Mouse (Mus musculus): ENCODE data around the gene Zc3h14. TPM values are rescaled to one million over a fixed set of nuclear protein-coding genes. Genes with fewer than 3 reads are reported as not detected.
A peak's percentile ranks its signal among the peaks of the same experiment; 100 is the strongest.

Zc3h14 gene
- polyA plus RNA-seq, 1 experiment from 2014 or later, result 137 TPM

DNA sequence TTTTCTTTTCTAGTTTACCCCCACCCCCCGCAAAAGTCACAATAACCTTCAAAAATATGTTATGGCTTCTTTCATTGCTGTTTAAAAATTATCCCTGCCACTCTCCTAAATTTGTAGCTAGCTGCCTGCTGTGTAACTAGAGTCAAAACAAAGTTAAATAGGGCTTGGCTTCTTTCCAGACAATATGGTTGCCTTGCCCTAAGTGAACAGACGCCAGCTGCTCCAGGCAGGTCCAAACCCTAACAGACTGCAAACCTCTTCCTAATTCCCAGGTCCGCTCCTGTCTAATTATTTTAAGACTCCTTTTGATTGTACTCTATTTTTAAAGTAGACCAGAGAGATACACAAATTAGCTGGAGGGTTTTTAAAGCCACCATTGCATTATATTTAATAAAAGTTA is 26.1 kb upstream of the Zc3h14 start:
- no peak overlapping the region for H3K9ac ChIP-seq (replicated peaks; ENCODE audit: low read depth, low read length)
- H3K27ac ChIP-seq (ENCODE audit: low read length), result no peak overlapping the region
- H3K27me3 ChIP-seq (ENCODE audit: control insufficient read depth, insufficient read depth, low read length), result no peaks in the 10 kb centered on the region
- H3K4me2 ChIP-seq (replicated peaks; ENCODE audit: low read depth, low read length), result no peak overlapping the region
- WGBS, result 31% methylated on average over 3 of the region's 3 CpGs
- H3K4me1 ChIP-seq (ENCODE audit: control insufficient read depth, insufficient read depth, low read length), result peaks cover 12% of the 10 kb centered on the region
- no peaks in the 10 kb centered on the region for H3K36me3 ChIP-seq (ENCODE audit: control insufficient read depth, insufficient read depth, low read length)
- no peaks in the 10 kb centered on the region for H3K9me3 ChIP-seq (ENCODE audit: control insufficient read depth, low read depth, low read length)
- no peak overlapping the region for H3K4me3 ChIP-seq (ENCODE audit: low read depth, low read length)
- ATAC-seq (ENCODE audit: insufficient number of reproducible peaks, insufficient read depth, low FRiP score, low read depth), result no peak

DNA sequence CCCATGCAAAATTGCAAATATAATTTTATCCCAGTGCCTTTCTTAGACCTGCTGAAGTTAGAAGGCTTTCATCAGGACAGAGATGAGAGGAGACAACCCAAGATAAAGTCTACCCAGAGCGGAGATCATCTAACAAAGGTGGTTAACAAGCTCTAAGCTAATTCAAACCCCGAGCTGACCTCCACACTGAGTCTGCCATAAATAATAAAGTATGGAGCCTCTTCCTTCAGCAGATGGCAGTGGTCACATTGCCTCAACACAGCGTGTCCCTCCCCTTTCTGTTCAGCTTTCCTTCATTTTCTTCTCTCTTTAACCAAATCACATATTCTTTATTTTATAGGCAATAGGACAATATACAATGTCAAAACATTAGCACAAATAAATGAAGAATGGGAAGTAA is 25.7 kb upstream of the Zc3h14 start:
- no peak overlapping the region for H3K4me2 ChIP-seq (replicated peaks; ENCODE audit: low read depth, low read length)
- peaks cover 12% of the 10 kb centered on the region for H3K4me1 ChIP-seq (ENCODE audit: control insufficient read depth, insufficient read depth, low read length)
- no peaks in the 10 kb centered on the region for H3K9me3 ChIP-seq (ENCODE audit: control insufficient read depth, low read depth, low read length)
- no peak overlapping the region for H3K4me3 ChIP-seq (ENCODE audit: low read depth, low read length)
- H3K36me3 ChIP-seq (ENCODE audit: control insufficient read depth, insufficient read depth, low read length), result no peaks in the 10 kb centered on the region
- WGBS, result 65% methylated on average over 3 of the region's 3 CpGs
- no peaks in the 10 kb centered on the region for H3K27me3 ChIP-seq (ENCODE audit: control insufficient read depth, insufficient read depth, low read length)
- ATAC-seq (ENCODE audit: insufficient number of reproducible peaks, insufficient read depth, low FRiP score, low read depth), result no peak
- H3K9ac ChIP-seq (replicated peaks; ENCODE audit: low read depth, low read length), result no peak overlapping the region
- H3K27ac ChIP-seq (ENCODE audit: low read length), result no peak overlapping the region

DNA sequence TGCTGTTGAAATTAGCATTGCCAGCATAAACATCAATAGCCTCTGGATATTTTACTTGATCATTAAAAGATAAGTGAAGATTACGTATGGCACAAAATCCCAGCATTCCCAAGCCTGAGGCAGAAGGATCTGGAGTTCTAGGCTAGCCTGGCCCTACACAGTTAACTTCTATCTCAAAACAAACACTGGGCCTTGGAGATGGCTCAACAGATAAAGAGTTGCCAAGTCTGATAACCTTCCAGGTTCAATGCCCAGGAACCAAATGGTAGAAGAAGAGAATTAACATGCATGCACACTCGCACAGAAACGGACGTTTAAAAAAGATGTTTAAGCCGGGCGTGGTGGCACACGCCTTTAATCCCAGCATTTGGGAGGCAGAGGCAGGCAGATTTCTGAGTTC is 22.5 kb upstream of the Zc3h14 start:
- Histone ChIP-seq H3K36me3 (ENCODE audit: control insufficient read depth, insufficient read depth, low read length) (no peaks in the 10 kb centered on the region), H3K27me3 (ENCODE audit: control insufficient read depth, insufficient read depth, low read length) (no peaks in the 10 kb centered on the region), H3K4me1 (ENCODE audit: control insufficient read depth, insufficient read depth, low read length) (peaks cover 12% of the 10 kb centered on the region), H3K9ac (replicated peaks; ENCODE audit: low read depth, low read length) (no peak overlapping the region), H3K27ac (ENCODE audit: low read length) (no peak overlapping the region), H3K4me2 (replicated peaks; ENCODE audit: low read depth, low read length) (no peak overlapping the region), H3K9me3 (ENCODE audit: control insufficient read depth, low read depth, low read length) (no peaks in the 10 kb centered on the region), H3K4me3 (ENCODE audit: low read depth, low read length) (no peak overlapping the region)
- no peak for ATAC-seq (ENCODE audit: insufficient number of reproducible peaks, insufficient read depth, low FRiP score, low read depth)
- WGBS, result 91% methylated on average over 7 of the region's 7 CpGs

DNA sequence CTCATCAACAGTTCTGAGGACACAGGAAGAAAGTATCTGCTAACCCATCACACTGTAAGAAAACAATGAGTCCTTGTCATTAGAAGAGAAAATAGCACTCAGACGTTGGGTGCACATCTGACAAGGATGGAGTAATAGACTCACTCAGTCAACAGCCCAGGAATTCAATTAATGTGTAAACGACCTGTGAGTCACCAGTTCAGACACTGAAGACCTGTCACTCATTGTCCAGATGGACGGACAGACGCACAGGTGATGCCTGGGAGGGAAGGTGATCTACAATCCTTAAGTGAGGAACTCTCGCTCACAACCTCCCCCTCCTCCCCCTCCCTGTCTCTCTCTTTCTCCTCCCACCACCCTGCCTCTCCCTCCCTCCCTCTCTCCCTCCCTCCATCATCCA is 21.8 kb upstream of the Zc3h14 start:
- H3K27me3 ChIP-seq (ENCODE audit: control insufficient read depth, insufficient read depth, low read length), result no peaks in the 10 kb centered on the region
- H3K27ac ChIP-seq (ENCODE audit: low read length), result no peak overlapping the region
- H3K4me1 ChIP-seq (ENCODE audit: control insufficient read depth, insufficient read depth, low read length), result peaks cover 11% of the 10 kb centered on the region
- no peak for ATAC-seq (ENCODE audit: insufficient number of reproducible peaks, insufficient read depth, low FRiP score, low read depth)
- H3K4me2 ChIP-seq (replicated peaks; ENCODE audit: low read depth, low read length), result no peak overlapping the region
- WGBS, result 56% methylated on average over 5 of the region's 5 CpGs
- no peak overlapping the region for H3K9ac ChIP-seq (replicated peaks; ENCODE audit: low read depth, low read length)
- no peaks in the 10 kb centered on the region for H3K9me3 ChIP-seq (ENCODE audit: control insufficient read depth, low read depth, low read length)
- no peak overlapping the region for H3K4me3 ChIP-seq (ENCODE audit: low read depth, low read length)
- no peaks in the 10 kb centered on the region for H3K36me3 ChIP-seq (ENCODE audit: control insufficient read depth, insufficient read depth, low read length)

DNA sequence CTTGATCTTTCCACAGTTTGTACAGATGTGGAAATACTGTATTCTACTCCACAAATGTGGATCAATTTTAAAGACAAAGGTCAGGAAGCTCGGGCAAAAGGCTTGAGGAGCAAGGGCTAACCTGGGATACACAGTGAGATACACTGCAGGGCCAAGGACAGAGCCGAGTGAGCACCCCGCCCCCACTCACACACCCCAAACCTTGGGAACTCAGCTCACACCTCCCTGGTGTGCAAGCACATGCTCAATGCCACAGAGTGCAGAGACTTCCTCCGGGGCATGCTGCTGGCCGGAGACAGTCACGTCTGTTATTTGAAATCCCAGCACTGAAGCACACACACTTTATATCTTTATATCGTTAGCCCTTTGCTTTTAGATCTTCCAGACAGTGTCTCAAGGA is 20.7 kb upstream of the Zc3h14 start:
- no peaks in the 10 kb centered on the region for H3K27me3 ChIP-seq (ENCODE audit: control insufficient read depth, insufficient read depth, low read length)
- ATAC-seq (ENCODE audit: insufficient number of reproducible peaks, insufficient read depth, low FRiP score, low read depth), result no peak
- 88% methylated on average over 7 of the region's 7 CpGs for WGBS

DNA sequence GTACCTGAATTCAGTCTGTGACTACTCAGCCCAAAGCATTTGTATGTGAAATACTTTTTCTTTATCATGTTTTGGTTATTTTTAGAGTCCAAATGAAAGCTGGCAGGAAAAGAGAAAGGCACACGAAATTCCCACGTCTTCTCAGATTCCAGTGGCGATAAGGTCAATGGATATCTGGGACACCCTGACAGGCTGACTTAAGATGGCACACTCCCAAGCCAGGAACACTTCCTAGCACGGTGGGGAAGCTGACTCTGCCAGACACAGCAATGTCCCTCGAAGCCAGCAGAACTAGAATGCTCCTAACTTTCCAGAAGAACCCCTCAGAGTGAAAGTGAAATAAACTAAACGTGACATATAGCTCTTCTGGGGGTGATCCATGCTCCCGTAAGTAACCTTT is 19.6 kb upstream of the Zc3h14 start:
- H3K9me3 ChIP-seq (ENCODE audit: control insufficient read depth, low read depth, low read length), result no peaks in the 10 kb centered on the region
- WGBS, result 68% methylated on average over 7 of the region's 7 CpGs
- H3K27ac ChIP-seq (ENCODE audit: low read length), result no peak overlapping the region
- no peak overlapping the region for H3K4me3 ChIP-seq (ENCODE audit: low read depth, low read length)
- H3K4me1 ChIP-seq (ENCODE audit: control insufficient read depth, insufficient read depth, low read length), result no peaks in the 10 kb centered on the region
- H3K9ac ChIP-seq (replicated peaks; ENCODE audit: low read depth, low read length), result no peak overlapping the region
- H3K4me2 ChIP-seq (replicated peaks; ENCODE audit: low read depth, low read length), result no peak overlapping the region
- no peak for ATAC-seq (ENCODE audit: insufficient number of reproducible peaks, insufficient read depth, low FRiP score, low read depth)
- H3K27me3 ChIP-seq (ENCODE audit: control insufficient read depth, insufficient read depth, low read length), result no peaks in the 10 kb centered on the region
- no peaks in the 10 kb centered on the region for H3K36me3 ChIP-seq (ENCODE audit: control insufficient read depth, insufficient read depth, low read length)

More for the DNA sequence above, 20.7 kb upstream of the Zc3h14 start:
- H3K4me2 ChIP-seq (replicated peaks; ENCODE audit: low read depth, low read length), result no peak overlapping the region
- no peak overlapping the region for H3K27ac ChIP-seq (ENCODE audit: low read length)
- H3K36me3 ChIP-seq (ENCODE audit: control insufficient read depth, insufficient read depth, low read length), result no peaks in the 10 kb centered on the region
- H3K9me3 ChIP-seq (ENCODE audit: control insufficient read depth, low read depth, low read length), result no peaks in the 10 kb centered on the region
- no peak overlapping the region for H3K9ac ChIP-seq (replicated peaks; ENCODE audit: low read depth, low read length)
- H3K4me1 ChIP-seq (ENCODE audit: control insufficient read depth, insufficient read depth, low read length), result no peaks in the 10 kb centered on the region
- H3K4me3 ChIP-seq (ENCODE audit: low read depth, low read length), result no peak overlapping the region

DNA sequence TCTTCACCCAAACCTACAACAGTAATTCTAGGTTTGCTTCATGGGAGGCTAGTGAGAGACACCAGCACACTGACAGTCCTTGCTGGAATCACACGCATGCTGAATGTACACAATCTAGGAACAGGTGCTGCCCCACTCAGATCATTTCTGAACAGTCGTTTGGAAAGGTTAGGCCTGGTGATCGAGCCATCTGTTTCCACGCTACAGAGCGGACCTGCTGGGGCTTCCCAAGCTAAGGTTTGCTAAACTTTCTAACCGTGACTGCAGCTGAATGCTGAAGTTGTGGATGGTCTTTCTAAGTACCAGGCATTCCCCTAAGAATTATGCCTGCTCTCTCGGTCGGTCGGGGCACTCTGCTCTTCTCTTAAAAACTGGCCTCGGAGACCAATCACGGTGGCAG is 16.1 kb upstream of the Zc3h14 start:
- Histone ChIP-seq H3K27ac (ENCODE audit: low read length) (no peak overlapping the region), H3K4me2 (replicated peaks; ENCODE audit: low read depth, low read length) (no peak overlapping the region), H3K4me3 (ENCODE audit: low read depth, low read length) (no peak overlapping the region), H3K36me3 (ENCODE audit: control insufficient read depth, insufficient read depth, low read length) (no peaks in the 10 kb centered on the region), H3K4me1 (ENCODE audit: control insufficient read depth, insufficient read depth, low read length) (peaks cover 8% of the 10 kb centered on the region), H3K9me3 (ENCODE audit: control insufficient read depth, low read depth, low read length) (no peaks in the 10 kb centered on the region), H3K27me3 (ENCODE audit: control insufficient read depth, insufficient read depth, low read length) (no peaks in the 10 kb centered on the region), H3K9ac (replicated peaks; ENCODE audit: low read depth, low read length) (no peak overlapping the region)
- ATAC-seq (ENCODE audit: insufficient number of reproducible peaks, insufficient read depth, low FRiP score, low read depth), result no peak
- 88% methylated on average over 11 of the region's 11 CpGs for WGBS

DNA sequence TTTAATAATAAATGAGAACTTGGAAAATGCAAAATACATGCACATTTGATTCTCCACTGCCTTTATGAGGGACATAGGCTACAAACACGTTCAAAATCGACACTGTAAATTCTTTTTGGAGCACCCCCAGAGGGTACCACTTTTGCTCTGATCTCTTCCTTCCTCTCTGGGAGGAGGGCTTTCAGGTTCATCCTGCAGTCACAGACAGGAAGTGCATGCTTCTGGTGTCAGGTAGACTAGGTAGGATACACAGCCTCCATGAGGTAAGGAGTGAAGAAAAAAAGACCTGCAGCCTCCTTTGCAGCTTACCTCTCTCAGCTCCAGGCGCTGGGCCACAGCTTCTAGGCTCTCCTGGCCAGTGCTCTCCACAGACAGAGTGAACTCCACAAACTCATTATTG is 13.6 kb upstream of the Zc3h14 start:
- Histone ChIP-seq H3K9me3 (ENCODE audit: control insufficient read depth, low read depth, low read length) (no peaks in the 10 kb centered on the region), H3K27ac (ENCODE audit: low read length) (no peak overlapping the region), H3K9ac (replicated peaks; ENCODE audit: low read depth, low read length) (no peak overlapping the region), H3K4me2 (replicated peaks; ENCODE audit: low read depth, low read length) (peak overlapping the region; percentile 80), H3K36me3 (ENCODE audit: control insufficient read depth, insufficient read depth, low read length) (no peaks in the 10 kb centered on the region), H3K4me3 (ENCODE audit: low read depth, low read length) (peak overlapping the region; percentile 55), H3K4me1 (ENCODE audit: control insufficient read depth, insufficient read depth, low read length) (peaks cover 12% of the 10 kb centered on the region), H3K27me3 (ENCODE audit: control insufficient read depth, insufficient read depth, low read length) (no peaks in the 10 kb centered on the region)
- WGBS, result 72% methylated on average over 3 of the region's 3 CpGs
- no peak for ATAC-seq (ENCODE audit: insufficient number of reproducible peaks, insufficient read depth, low FRiP score, low read depth)

DNA sequence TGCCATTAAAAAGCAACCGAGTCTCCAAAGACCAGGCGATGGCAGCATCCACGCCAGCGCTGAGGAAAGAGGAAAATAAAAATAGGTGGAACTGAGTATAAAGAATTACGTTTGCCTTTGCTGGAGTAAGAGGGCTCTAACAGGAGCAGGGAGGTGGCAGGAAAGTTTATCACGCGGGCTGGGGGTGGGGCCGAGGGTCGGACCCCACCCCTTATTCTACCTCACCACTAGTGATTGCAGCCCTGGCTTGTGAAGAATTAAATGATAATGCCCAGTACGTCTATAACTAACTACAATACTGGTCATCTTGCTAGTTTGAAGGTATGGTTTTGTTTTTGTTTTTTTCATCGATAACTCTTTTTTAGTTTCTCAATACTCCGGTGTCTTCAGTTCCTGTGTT is 13.0 kb upstream of the Zc3h14 start:
- Histone ChIP-seq H3K27ac (ENCODE audit: low read length) (no peak overlapping the region), H3K4me3 (ENCODE audit: low read depth, low read length) (peak overlapping the region; percentile 55), H3K4me2 (replicated peaks; ENCODE audit: low read depth, low read length) (peak overlapping the region; percentile 80), H3K36me3 (ENCODE audit: control insufficient read depth, insufficient read depth, low read length) (no peaks in the 10 kb centered on the region), H3K4me1 (ENCODE audit: control insufficient read depth, insufficient read depth, low read length) (peaks cover 14% of the 10 kb centered on the region), H3K27me3 (ENCODE audit: control insufficient read depth, insufficient read depth, low read length) (no peaks in the 10 kb centered on the region), H3K9me3 (ENCODE audit: control insufficient read depth, low read depth, low read length) (no peaks in the 10 kb centered on the region), H3K9ac (replicated peaks; ENCODE audit: low read depth, low read length) (0 out of 2 replicates have a peak overlapping the region, but pooled peaks have one; percentile 59)
- 15% methylated on average over 12 of the region's 12 CpGs for WGBS
- no peak for ATAC-seq (ENCODE audit: insufficient number of reproducible peaks, insufficient read depth, low FRiP score, low read depth)

Data from stomach, embryonic 14.5 days (tissue).